Mouse (Mus musculus) layer of hippocampus, postnatal 25 days (tissue): Measurements from ENCODE around the gene Pnliprp2. TPM values are rescaled to one million over a fixed set of nuclear protein-coding genes. Genes with fewer than 3 reads are reported as not detected.
A peak's percentile ranks its signal among the peaks of the same experiment; 100 is the strongest.

ENCODE experiments used
- DNase-seq, 2 experiments: peaks; one replicate each; pipeline ENCODE4 v3.0.0; 2022; ENCODE audit warnings: mixed read lengths in 2 of 2, low spot score in 1 of 2; ENCODE audit errors: extremely low spot score in 1 of 2
- total RNA-seq, 2 experiments: library from RNA; stranded (reverse); gene quantifications; 2 replicates each; pipeline ENCODE4 v1.2.3; 2021

Gene Pnliprp2
- total RNA-seq, 2 experiments from 2014 or later = not detected

DNA sequence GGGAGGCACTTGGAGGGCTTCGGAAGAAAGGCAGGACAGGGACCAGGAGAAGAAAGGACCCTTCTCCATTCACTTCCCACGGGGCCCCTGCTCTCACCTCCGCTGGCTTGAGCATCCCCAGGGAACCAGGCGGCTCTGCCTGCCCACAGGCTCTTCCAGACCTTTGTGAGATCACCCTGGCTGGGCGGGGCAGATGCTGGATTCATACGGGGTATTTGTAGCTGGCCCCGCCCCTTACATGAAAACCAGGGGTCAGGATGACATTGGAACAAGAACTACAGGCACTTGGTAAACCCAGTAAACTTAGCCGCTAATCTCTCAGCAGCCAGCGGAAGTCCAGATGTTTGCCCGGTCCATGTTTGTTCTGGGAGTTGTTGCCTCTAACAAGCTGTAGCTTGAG is 34.8 kb downstream of the Pnliprp2 start, which contains the start of gene 1700019N19Rik:
Gene 1700019N19Rik, minus strand, starts transcription at position 178 of the 400 bp plus-strand sequence.
- DNase-seq = no peak

DNA sequence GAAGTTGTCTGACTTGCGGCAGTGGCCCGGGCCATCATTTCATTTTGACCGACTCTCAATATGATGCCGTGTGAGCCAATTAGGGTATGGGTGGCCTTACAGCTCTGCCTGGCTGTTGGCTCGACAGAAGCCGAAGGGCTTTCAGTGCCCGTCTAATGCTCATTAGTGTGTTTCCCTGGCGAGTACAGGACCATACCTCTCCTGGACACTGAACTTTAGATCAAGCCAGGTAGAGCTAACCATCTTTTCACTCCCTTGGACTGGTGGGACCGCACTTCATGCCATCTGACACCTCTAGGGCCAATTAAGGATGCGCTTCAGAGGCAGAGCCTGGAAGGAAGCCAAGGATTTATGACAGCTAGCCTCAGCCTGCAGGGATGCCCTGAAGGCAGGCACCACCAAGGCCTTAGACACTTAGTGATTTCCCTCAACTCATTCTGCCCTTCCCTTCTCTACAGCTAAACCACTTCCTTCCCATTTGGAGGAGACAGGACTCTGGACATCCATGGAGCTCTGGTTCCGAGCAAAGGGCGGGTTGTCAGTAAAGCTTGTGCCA is 35.7 kb downstream of the Pnliprp2 start:
- no peak for DNase-seq

DNA sequence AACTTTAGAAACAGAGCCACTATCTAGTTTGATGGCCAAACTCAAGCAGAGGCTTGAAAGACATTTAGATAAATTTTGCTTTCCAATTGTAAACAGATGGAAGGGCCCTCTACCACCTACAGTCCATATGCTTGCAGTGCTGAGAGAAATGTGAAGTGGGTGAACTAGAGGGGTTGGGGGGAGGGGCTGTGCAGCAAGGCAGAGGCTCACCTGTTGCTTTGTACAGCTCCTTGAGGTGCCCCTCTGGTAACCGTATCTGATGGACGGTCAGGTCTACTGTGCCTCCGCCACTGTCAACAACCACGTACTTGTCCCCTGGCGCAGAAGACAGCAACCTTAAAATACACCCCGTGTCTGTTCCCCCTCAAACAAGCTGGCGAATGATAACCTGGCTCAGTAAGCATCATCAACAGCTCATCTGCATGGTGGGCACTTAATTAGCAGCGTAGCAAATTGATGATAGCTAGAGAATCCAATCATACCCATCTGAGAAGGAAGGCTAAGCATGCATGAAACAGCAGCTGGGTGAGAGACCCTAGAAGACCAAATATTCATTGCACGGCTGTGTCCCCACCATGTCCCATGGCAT is 45.8 kb downstream of the Pnliprp2 start:
- DNase-seq = no peak

DNA sequence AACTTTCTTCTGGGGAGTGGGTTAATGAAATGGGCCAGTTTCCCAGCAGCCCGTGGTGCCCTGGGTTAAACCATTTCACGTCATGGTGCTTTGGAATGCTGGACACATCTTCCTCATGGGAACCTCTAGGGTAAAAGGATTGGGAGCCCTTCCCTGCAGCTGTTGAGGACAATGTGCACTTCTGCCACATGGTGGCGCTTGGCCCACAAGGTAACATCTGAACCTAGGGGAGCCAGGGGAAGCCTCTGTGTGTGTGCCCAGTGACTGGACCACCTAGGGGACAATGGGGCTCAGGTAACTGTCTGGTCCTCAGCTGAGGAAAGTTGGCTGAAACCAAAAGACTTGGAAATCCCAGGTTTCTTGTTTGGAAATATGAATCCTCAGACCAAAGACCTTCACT is 46.8 kb downstream of the Pnliprp2 start:
- DNase-seq = peak in 1 of 2 experiments; percentile 74

DNA sequence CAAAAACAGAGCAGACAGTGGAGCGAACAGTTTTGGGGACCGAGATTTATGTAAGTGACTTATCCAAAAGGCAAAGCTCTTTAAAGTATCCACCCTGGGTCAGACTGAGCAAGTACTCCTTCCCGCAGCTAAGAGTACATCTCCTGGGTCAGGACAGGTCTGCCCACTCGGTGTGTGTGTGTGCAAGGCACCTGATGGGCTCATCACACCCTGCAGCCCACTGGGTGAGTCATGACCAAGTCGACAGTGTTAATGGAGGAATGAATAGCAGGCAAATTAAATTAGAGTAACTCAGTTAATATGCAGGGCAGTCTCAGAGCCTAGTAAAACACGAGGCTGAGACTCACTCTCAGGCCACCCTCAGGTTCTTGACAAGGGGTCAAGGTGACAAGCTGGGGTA is 49.3 kb downstream of the Pnliprp2 start:
- DNase-seq = no peak

DNA sequence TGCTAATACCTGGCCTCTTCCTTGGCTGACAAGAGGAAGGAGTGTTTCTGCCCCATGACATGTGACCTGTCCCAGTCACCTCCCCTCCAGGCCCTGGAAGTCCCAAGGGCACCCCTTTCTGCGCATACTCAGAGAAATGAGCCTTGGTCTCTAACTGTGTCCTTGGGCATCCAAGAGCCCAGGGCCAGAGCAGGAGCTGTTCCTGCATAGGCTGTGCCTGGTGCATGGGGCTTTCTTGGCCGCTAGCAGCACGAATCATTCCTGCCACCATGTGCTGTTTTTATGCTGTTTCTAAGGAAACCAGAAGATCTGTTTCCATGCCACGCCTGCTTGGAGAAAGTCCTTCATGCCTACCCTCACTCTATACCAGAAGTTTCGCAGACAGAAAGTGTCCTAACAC is 51.0 kb downstream of the Pnliprp2 start:
- no peak for DNase-seq

DNA sequence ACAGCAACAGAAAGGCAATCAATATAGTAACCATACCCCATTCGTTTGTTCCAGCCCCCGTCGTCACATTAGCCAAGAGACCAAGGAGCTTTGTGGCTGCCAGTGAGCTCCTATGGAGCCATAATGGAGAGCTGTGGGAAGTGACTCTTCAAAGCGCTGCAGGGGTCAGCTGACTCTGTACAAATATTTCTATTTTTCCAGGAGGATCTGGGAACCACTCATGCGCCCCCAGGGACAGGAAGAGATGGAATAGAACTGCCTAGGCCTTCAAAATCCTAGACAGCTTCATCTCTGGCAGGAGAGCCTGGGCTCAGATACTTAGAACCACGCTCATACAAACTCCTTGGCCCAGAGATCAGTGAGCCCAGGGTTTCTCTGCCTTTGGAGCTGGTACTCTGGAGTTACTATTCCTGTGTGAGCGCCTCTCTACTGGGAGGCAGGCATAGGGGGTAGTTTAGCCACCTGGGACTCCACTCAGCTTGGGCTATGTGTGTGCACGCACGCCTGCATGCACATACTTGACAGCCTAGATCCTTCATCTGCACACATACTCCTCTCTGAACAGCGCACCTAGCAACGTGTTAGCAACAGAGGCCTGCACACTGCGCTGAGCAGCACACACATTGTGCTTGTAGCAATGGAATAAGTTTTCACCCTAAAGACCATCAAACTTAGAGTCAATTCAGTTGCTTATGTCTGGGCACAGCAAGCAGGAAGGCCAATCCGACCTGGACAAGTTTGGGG is 55.8 kb downstream of the Pnliprp2 start:
- DNase-seq = no peak

DNA sequence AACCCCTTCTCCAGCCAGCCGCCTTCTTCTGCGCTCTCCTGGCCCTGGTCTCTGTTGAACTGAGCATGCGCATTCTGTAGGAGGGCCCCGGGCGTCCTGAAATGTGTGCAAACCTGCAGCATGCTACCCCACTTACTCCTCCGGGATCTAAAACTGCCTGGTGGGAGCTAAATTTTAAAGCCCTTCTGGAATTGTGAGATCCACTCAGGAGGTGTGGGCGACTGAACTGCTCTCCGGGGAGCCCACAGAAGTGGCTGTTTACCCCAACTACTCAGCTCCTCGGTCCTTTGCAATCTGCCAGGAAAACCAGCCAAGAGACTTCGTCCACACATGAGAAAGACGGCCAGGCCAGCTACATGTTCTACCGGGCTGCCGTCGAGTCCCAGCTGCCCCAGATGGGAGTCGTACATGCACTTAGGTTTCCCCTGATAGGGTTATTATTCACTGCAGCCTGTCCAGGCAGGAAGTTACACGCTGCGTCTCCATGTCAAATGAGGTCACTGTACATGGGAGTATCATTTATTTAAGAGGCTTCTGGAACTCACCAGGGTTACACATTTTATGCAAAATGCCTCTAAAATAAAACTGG is 57.0 kb downstream of the Pnliprp2 start:
- no peak for DNase-seq

DNA sequence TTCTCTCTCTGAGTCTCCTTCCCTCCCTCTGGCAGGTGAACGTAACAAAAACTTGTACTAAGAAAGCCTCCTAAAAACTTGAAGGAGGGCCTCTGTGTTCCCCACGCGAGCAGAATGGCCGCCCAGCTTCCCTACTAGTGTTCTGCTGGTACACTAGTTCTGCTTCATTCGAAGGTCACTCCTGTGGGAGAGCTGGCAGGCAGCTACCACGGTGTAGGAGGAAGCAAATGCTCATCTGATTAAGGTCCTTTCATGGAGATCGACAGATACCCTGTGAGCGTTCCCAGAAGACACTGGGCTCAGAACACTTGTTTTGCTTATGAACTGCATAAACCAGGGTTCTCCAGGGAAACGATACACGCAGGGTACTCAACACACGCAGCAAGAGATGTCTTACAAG is 57.9 kb downstream of the Pnliprp2 start:
- no peak for DNase-seq

DNA sequence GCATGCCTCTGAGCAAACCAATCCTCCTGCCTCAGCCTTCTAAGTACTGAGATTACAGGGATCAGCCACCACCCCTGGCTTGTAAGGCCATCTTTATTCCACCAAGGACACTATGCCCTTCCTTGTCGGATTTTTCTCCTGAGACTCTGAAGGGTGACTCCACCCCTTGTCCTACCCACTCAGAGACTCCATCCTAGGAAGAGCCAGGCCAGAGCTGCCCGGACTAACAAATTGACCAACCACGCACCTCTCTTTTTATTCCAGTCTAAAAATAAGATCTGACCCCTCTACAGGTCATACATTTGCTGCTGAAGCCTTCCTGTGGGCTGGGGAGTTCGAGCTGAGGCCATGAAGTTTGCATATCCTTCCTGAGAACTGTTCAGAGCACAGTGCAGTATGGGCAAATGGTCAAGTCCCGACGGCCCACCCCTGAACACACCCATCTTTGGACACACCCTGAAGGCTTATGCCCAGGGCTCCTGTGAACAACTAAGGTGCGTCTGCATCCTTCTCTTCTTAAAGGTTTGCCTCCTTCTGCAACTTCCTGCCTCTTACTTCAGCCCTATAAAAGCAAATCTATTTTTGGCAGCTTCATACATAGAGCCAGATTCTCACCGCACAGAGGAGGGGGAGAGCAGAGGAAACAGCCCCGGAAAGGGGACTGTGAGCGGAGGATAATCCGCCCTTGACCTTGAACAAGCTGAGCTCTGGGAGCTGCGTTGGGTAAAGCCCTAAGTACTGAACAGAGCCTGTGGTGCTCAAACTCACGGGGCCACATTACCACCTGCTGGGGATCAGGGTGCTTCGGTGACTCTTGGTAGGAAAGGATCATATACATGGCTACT is 59.3 kb downstream of the Pnliprp2 start:
- no peak for DNase-seq

DNA sequence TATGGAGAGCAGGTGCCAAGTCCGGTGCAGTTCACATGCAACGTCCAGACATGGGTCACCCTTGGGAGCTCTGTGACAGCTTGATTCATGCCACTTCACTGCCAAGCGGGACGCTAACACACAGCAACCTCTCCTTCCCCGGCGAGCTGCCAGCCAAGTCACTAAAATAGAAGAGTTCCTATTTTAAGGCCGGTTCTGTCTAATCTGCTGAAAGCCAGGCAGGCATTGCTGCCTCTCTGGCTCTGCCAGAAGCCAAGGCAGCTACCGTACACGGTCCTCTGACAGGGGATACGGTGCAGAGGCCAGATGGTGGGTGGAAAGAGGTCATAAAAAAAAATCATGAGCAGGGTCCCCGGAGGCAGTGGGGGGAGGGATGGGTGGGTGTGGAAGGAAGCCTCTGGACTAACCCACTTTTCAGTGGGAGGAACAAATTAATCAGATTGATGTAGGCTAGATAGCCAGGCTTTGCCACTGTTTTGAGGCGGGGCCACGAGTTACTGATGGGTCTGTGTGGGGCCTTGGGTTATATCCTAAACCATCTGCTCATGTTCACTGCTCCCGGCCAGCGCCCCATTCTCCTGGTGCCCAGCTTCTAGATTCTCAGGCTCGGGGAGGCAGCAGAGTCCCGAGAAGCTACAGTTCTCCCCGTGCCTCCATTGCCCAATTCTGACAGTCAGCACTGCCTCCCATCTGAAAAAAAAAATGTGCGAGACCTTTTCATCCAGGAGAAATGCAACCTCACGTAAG is 63.1 kb downstream of the Pnliprp2 start:
- no peak for DNase-seq

DNA sequence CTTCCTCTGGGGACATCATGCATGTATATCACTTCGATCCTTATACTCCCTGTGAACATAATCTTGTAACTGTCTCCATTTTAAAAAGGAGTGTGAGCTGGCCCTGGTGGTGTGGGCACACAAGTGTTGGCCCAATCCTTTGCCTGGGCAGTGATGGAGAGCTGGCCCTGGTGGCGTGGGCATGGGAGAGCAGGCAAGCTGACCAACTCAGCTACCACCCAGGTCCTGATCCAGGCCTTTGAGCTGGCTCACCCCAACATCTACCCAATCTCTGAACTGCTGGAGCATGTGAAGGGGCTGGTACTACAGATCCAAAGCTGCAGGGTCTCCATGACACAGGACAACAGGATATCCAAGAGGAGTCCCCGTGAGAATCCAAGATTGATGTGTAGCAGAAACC is 63.8 kb downstream of the Pnliprp2 start:
- DNase-seq = no peak

DNA sequence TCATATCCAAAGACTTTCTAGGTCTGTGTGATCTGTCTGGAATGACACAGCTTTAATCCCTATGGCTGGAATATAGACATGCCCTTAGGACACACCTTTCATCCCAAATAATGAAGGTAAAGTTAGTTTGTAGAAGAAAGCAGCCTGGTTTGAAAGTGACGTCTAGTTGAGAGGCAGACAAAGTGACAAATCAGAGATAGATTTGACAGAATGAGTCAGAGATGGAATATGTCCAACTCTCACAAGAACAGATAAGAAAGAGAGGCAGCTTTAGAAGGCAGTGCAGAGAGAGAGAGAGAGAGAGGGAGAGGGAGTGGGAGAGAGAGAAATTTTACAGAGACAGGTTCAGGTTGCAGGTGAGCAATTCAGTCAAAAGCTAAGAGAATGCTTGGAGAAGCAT is 64.8 kb downstream of the Pnliprp2 start:
- no peak for DNase-seq

Other genes with a start within 250 kb of the Pnliprp2 start
- gene Ccdc172, start 247.7 kb upstream of the Pnliprp2 start, total RNA-seq = under 1 TPM in 1 of 2 experiments, not detected in 1; 0.27 TPM
- 1 to 10 TPM in 1 of 2 experiments, under 1 TPM in 1; 0.98 to 1.4 TPM for gene Pnlip, start 107.2 kb upstream of the Pnliprp2 start, total RNA-seq
- not detected for gene Pnliprp1, start 30.8 kb upstream of the Pnliprp2 start, total RNA-seq
- gene 1700019N19Rik, start 34.7 kb downstream of the Pnliprp2 start, total RNA-seq = not detected
- 1 to 10 TPM; 1.2 to 1.5 TPM for gene Eno4, start 183.7 kb downstream of the Pnliprp2 start, total RNA-seq
- 100 to 1,000 TPM; 236 to 241 TPM for gene Hspa12a, start 183.9 kb downstream of the Pnliprp2 start, total RNA-seq